Mouse (Mus musculus) limb, embryonic 11.5 days (tissue): Measurements from ENCODE around the gene Eif2ak3. TPM values are rescaled to one million over a fixed set of nuclear protein-coding genes. Genes with fewer than 3 reads are reported as not detected.
"Not testable (repeated sequence)": the region's sequence is repeated elsewhere in the genome, so short reads cannot be mapped to it uniquely, and the experiment has no call there.

ENCODE experiments used
- ATAC-seq: fragments of 200-750 bp; cut with Nextera tagmentation; 2 replicates; pipeline ENCODE4 v1.8.0; 2017; ENCODE audit warnings: low read depth; ENCODE audit not compliant: insufficient number of reproducible peaks, low FRiP score, low TSS enrichment
- DNase-seq: peaks from one replicate; pipeline ENCODE4 v3.0.0-alpha.2; 2015; ENCODE audit warnings: low spot score
- H3K27ac ChIP-seq: fragments of 300-500 bp; sonication (generic); replicated peaks from 2 replicates; pipeline ENCODE4 v1.5.1; 2014; ENCODE audit warnings: low read depth, mild to moderate bottlenecking, low read length
- H3K27me3 ChIP-seq: fragments of 300-500 bp; sonication (generic); 2 replicates; pipeline ENCODE4 v1.6.1; 2014; ENCODE audit warnings: mild to moderate bottlenecking, low read length, mixed read lengths; ENCODE audit not compliant: control insufficient read depth, insufficient read depth
- H3K36me3 ChIP-seq: fragments of 300-500 bp; sonication (generic); 2 replicates; pipeline ENCODE4 v1.6.1; 2014; ENCODE audit warnings: mild to moderate bottlenecking, low read length, moderate library complexity, mixed read lengths; ENCODE audit not compliant: control insufficient read depth, insufficient read depth
- H3K4me1 ChIP-seq: fragments of 300-500 bp; sonication (generic); 2 replicates; pipeline ENCODE4 v1.6.1; 2014; ENCODE audit warnings: low read length, mixed read lengths; ENCODE audit not compliant: control insufficient read depth, insufficient read depth
- H3K4me2 ChIP-seq: fragments of 300-500 bp; sonication (generic); 2 replicates; pipeline ENCODE4 v1.6.1; 2014; ENCODE audit warnings: low read depth, mild to moderate bottlenecking, moderate library complexity; ENCODE audit not compliant: severe bottlenecking
- H3K4me3 ChIP-seq: fragments of 300-500 bp; sonication (generic); 2 replicates; pipeline ENCODE4 v1.5.1; 2014; ENCODE audit warnings: low read depth, low read length
- H3K9ac ChIP-seq: fragments of 300-500 bp; sonication (generic); 2 replicates; pipeline ENCODE4 v1.6.1; 2014; ENCODE audit warnings: mild to moderate bottlenecking, low read length
- H3K9me3 ChIP-seq: fragments of 300-500 bp; sonication (generic); 2 replicates; pipeline ENCODE4 v1.6.1; 2016; ENCODE audit warnings: low read length; ENCODE audit not compliant: control insufficient read depth
- WGBS: fragments of 180-500 bp; shearing (Covaris S2); extraction: QIAGEN DNeasy Blood & Tissue Kit; methylation state at CpG from one replicate; pipeline ENCODE4 v1.1.7; 2014; 5-methylcytosine and 5-hydroxymethylcytosine counted together
- polyA plus RNA-seq: library from polyadenylated mRNA; unstranded; fragments of >200 nt; fragmentation: Nextera tagmentation; extraction: Ambion mirVana; gene quantifications from 2 replicates; pipeline ENCODE4 v1.2.1, GENCODE M21; 2014

Eif2ak3 gene
- polyA plus RNA-seq, 1 experiment from 2014 or later: 8.7 TPM

- H3K9ac ChIP-seq: no peak overlapping the region
- no peaks in the 10 kb centered on the region for H3K9me3 ChIP-seq
- H3K4me2 ChIP-seq: no peak overlapping the region
- ATAC-seq (no peak), DNase-seq (peak; percentile 82)
- no peaks in the 10 kb centered on the region for H3K4me1 ChIP-seq
- no peak overlapping the region for H3K4me3 ChIP-seq
- H3K27me3 ChIP-seq: no peaks in the 10 kb centered on the region
- no peaks in the 10 kb centered on the region for H3K36me3 ChIP-seq
- no peak overlapping the region for H3K27ac ChIP-seq
- 19% methylated on average over 6 of the region's 6 CpGs for WGBS
These were observed 32.5 kb upstream of the Eif2ak3 start for GRCm38 (mm10) chr6:70811557-70812525.

GRCm38 (mm10) chr6:70812526-70812895, 31.8 kb upstream of the Eif2ak3 start:
- Histone ChIP-seq H3K4me2 (no peak overlapping the region), H3K27me3 (no peaks in the 10 kb centered on the region), H3K4me3 (no peak overlapping the region), H3K27ac (no peak overlapping the region), H3K4me1 (no peaks in the 10 kb centered on the region), H3K9ac (no peak overlapping the region), H3K36me3 (no peaks in the 10 kb centered on the region), H3K9me3 (no peaks in the 10 kb centered on the region)
- 58% methylated on average over 4 of the region's 4 CpGs for WGBS
- DNase-seq: no peak
- no peak for ATAC-seq

- H3K4me3 ChIP-seq: no peak overlapping the region
- no peak overlapping the region for H3K27ac ChIP-seq
- WGBS: 86% methylated on average over 18 of the region's 18 CpGs
- no peaks in the 10 kb centered on the region for H3K4me1 ChIP-seq
- no peaks in the 10 kb centered on the region for H3K27me3 ChIP-seq
- no peaks in the 10 kb centered on the region for H3K36me3 ChIP-seq
- no peak for ATAC-seq
- DNase-seq: no peak
- no peak overlapping the region for H3K4me2 ChIP-seq
- H3K9ac ChIP-seq: no peak overlapping the region
- no peaks in the 10 kb centered on the region for H3K9me3 ChIP-seq
These were observed 30.2 kb upstream of the Eif2ak3 start for GRCm38 (mm10) chr6:70813921-70814628.

- no peak overlapping the region for H3K4me2 ChIP-seq
- DNase-seq: no peak
- no peaks in the 10 kb centered on the region for H3K27me3 ChIP-seq
- ATAC-seq: no peak
- H3K9ac ChIP-seq: no peak overlapping the region
- no peaks in the 10 kb centered on the region for H3K36me3 ChIP-seq
- no peak overlapping the region for H3K27ac ChIP-seq
- WGBS: 83% methylated on average over 4 of the region's 4 CpGs
- no peaks in the 10 kb centered on the region for H3K9me3 ChIP-seq
- no peak overlapping the region for H3K4me3 ChIP-seq
- H3K4me1 ChIP-seq: no peaks in the 10 kb centered on the region
These were observed 29.7 kb upstream of the Eif2ak3 start for GRCm38 (mm10) chr6:70814629-70814950.

GRCm38 (mm10) chr6:70815471-70815870, 28.8 kb upstream of the Eif2ak3 start:
- no peaks in the 10 kb centered on the region for H3K4me1 ChIP-seq
- ATAC-seq: no peak

GRCm38 (mm10) chr6:70821566-70821965, 22.7 kb upstream of the Eif2ak3 start:
- H3K4me3 ChIP-seq: no peak overlapping the region
- no peaks in the 10 kb centered on the region for H3K27me3 ChIP-seq
- H3K9me3 ChIP-seq: no peaks in the 10 kb centered on the region
- ATAC-seq (no peak), DNase-seq (no peak)
- H3K27ac ChIP-seq: no peak overlapping the region
- H3K4me2 ChIP-seq: no peak overlapping the region
- 65% methylated on average over 2 of the region's 2 CpGs for WGBS
- H3K36me3 ChIP-seq: no peaks in the 10 kb centered on the region
- peaks cover 4% of the 10 kb centered on the region; the same call in 1 of the 2 replicates for H3K4me1 ChIP-seq
- no peak overlapping the region for H3K9ac ChIP-seq

More at GRCm38 (mm10) chr6:70815471-70815870, 28.8 kb upstream of the Eif2ak3 start:
- 87% methylated on average over 8 of the region's 8 CpGs for WGBS
- Histone ChIP-seq H3K27me3 (no peaks in the 10 kb centered on the region), H3K9me3 (no peaks in the 10 kb centered on the region), H3K4me3 (no peak overlapping the region), H3K4me2 (no peak overlapping the region), H3K9ac (no peak overlapping the region), H3K36me3 (no peaks in the 10 kb centered on the region), H3K27ac (no peak overlapping the region)
- no peak for DNase-seq

DNA sequence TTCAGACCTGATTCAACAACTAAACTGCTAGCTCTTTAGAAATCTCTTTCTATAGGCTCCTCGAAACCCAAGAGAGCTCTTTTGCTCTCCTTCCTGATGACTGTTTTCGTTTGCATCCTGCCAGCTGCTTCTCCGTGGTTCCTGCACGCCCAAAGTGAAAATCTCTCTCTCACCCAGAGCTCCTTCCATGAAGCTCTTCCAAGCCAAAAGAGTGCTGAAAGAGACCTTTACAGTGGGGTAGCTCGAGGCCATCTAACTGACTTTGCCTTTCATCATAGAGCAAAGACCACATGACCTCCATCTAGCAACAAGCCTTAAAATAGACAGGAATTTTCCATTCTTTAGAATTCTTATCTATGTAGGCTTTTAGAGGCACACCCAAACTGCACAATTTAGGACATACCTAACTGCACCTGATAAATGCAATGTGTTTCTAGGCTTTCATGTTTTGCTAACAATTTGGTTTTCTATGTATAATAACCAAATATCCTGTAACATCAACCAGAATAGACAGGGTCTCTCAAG, 21.9 kb upstream of the Eif2ak3 start:
- H3K27ac ChIP-seq: no peak overlapping the region
- no peaks in the 10 kb centered on the region for H3K36me3 ChIP-seq
- no peaks in the 10 kb centered on the region for H3K27me3 ChIP-seq
- ATAC-seq (no peak), DNase-seq (no peak)
- no peaks in the 10 kb centered on the region for H3K9me3 ChIP-seq
- WGBS: 77% methylated on average over 5 of the region's 5 CpGs
- no peak overlapping the region for H3K4me2 ChIP-seq
- H3K4me1 ChIP-seq: peaks cover 4% of the 10 kb centered on the region; the same call in 1 of the 2 replicates
- no peak overlapping the region for H3K4me3 ChIP-seq
- no peak overlapping the region for H3K9ac ChIP-seq

DNA sequence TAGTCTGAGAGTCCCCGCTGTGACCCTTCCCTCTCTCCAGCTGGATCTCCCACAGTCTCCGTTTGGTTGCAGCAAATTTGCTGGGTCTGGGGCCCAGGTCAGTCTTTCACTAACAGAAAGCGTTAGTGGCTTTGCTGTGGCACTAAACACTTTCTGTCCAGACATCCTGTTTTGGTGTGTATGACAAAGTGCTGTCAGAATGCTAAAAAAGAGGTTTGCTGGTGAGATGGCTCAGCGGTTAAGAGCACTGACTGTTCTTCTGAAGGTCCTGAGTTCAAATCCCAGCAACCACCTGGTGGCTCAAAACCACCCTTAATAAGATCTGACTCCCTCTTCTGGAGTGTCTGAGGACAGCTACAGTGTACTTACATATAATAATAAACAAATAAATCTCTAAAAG, 21.0 kb upstream of the Eif2ak3 start:
- 78% methylated on average over 4 of the region's 4 CpGs for WGBS
- not testable (repeated sequence) for H3K27ac ChIP-seq, DNase-seq, H3K4me3 ChIP-seq, ATAC-seq, H3K9ac ChIP-seq, H3K27me3 ChIP-seq, H3K36me3 ChIP-seq, H3K4me2 ChIP-seq, H3K9me3 ChIP-seq, H3K4me1 ChIP-seq
